Mouse (Mus musculus) cortical plate, adult 2 months (tissue): ENCODE measurements at regions not wholly inside any gene's neighbourhood (a gene's known extent, or its start where the extent isn't known, plus 50 kb on each side); places are given as distances from the start of the nearest gene placed in this dataset.
"Not testable (repeated sequence)": the region's sequence is repeated elsewhere in the genome, so short reads cannot be mapped to it uniquely, and the experiment has no call there.

Experiments used
- H3K27ac ChIP-seq: fragments of 200-500 bp; 2 replicates; pipeline ENCODE4 v1.5.1; 2012; ENCODE audit warnings: low read length, control low read depth, inconsistent platforms; ENCODE audit not compliant: insufficient read depth
- H3K4me1 ChIP-seq: fragments of 200-500 bp; 2 replicates; pipeline ENCODE4 v1.6.1; 2011; ENCODE audit warnings: low read length; ENCODE audit not compliant: control insufficient read depth, insufficient read depth
- H3K4me3 ChIP-seq: fragments of 200-500 bp; 2 replicates; pipeline ENCODE4 v1.5.1; 2011; ENCODE audit warnings: mild to moderate bottlenecking, low read length, control low read depth; ENCODE audit not compliant: insufficient read depth
- CTCF ChIP-seq: fragments of 200-500 bp; IDR thresholded peaks from 2 replicates; pipeline ENCODE4 v1.5.1; 2011; ENCODE audit warnings: mild to moderate bottlenecking, control low read depth, low read length; ENCODE audit not compliant: insufficient read depth; ENCODE audit errors: extremely low read depth
- POLR2A ChIP-seq: fragments of 200-500 bp; IDR thresholded peaks from 2 replicates; pipeline ENCODE4 v1.6.1; 2011; ENCODE audit warnings: mild to moderate bottlenecking, low read length, control low read depth; ENCODE audit not compliant: insufficient read depth; ENCODE audit errors: extremely low read depth

GRCm38 (mm10) chr13:73087815-73088214 lies 172.5 kb upstream of the Irx4 start:
- not testable (repeated sequence) for H3K4me3 ChIP-seq, H3K4me1 ChIP-seq, H3K27ac ChIP-seq
- TF ChIP-seq CTCF, result peak; percentile 32

- Histone ChIP-seq H3K4me3 (no peak overlapping the region), H3K27ac (no peak overlapping the region)
- TF ChIP-seq CTCF (no peak), POLR2A (no peak)
Observed at GRCm38 (mm10) chr13:73091886-73092285, 168.4 kb upstream of the Irx4 start.

GRCm38 (mm10) chr13:73097502-73097901 lies 162.8 kb upstream of the Irx4 start:
- Histone ChIP-seq H3K27ac (no peak overlapping the region), H3K4me3 (no peak overlapping the region), H3K4me1 (no peaks in the 10 kb centered on the region)
- no peak for TF ChIP-seq CTCF
- no peak for TF ChIP-seq POLR2A

More at GRCm38 (mm10) chr13:73091886-73092285, 168.4 kb upstream of the Irx4 start:
- no peaks in the 10 kb centered on the region for H3K4me1 ChIP-seq

GRCm38 (mm10) chr13:73099407-73099806 lies 160.9 kb upstream of the Irx4 start:
- Histone ChIP-seq H3K4me1 (no peaks in the 10 kb centered on the region), H3K27ac (no peak overlapping the region), H3K4me3 (no peak overlapping the region)
- no peak for TF ChIP-seq CTCF
- no peak for TF ChIP-seq POLR2A

- no peak for TF ChIP-seq POLR2A
- TF ChIP-seq CTCF, result no peak
- no peaks in the 10 kb centered on the region for H3K4me1 ChIP-seq
- no peak overlapping the region for H3K4me3 ChIP-seq
- no peak overlapping the region for H3K27ac ChIP-seq
Observed at GRCm38 (mm10) chr13:73107250-73107993, 152.9 kb upstream of the Irx4 start.

- no peak overlapping the region for H3K27ac ChIP-seq
- TF ChIP-seq POLR2A (no peak), CTCF (no peak)
- peak overlapping the region; percentile 19 for H3K4me3 ChIP-seq
- H3K4me1 ChIP-seq, result no peaks in the 10 kb centered on the region
Observed at GRCm38 (mm10) chr13:73116822-73117632, 143.3 kb upstream of the Irx4 start.

- H3K4me1 ChIP-seq, result no peaks in the 10 kb centered on the region
- TF ChIP-seq POLR2A, result no peak
- no peak for TF ChIP-seq CTCF
- H3K27ac ChIP-seq, result no peak overlapping the region
- peak overlapping the region; percentile 19 for H3K4me3 ChIP-seq
Observed at GRCm38 (mm10) chr13:73117633-73118076, 142.6 kb upstream of the Irx4 start.

GRCm38 (mm10) chr13:73122945-73123344 lies 137.3 kb upstream of the Irx4 start:
- H3K4me1 ChIP-seq, result no peaks in the 10 kb centered on the region
- no peak overlapping the region for H3K4me3 ChIP-seq
- TF ChIP-seq POLR2A (no peak), CTCF (no peak)
- H3K27ac ChIP-seq, result no peak overlapping the region

- no peak overlapping the region for H3K27ac ChIP-seq
- TF ChIP-seq CTCF, result no peak
- TF ChIP-seq POLR2A, result no peak
- H3K4me1 ChIP-seq, result no peaks in the 10 kb centered on the region
- H3K4me3 ChIP-seq, result no peak overlapping the region
Observed at GRCm38 (mm10) chr13:73131270-73131669, 129.0 kb upstream of the Irx4 start.

GRCm38 (mm10) chr13:73132746-73133145 lies 127.5 kb upstream of the Irx4 start:
- TF ChIP-seq CTCF, result no peak
- no peak for TF ChIP-seq POLR2A
- Histone ChIP-seq H3K27ac (no peak overlapping the region), H3K4me3 (no peak overlapping the region), H3K4me1 (no peaks in the 10 kb centered on the region)
